Mouse (Mus musculus): ENCODE data around the gene Spry2. TPM values are rescaled to one million over a fixed set of nuclear protein-coding genes. Genes with fewer than 3 reads are reported as not detected.

The Spry2 gene
- polyA plus RNA-seq, 1 experiment = 4.5 TPM

GRCm38 (mm10) chr14:105921217-105921695, 24.6 kb upstream of the Spry2 start:
- H3K27me3 ChIP-seq (ENCODE audit: control insufficient read depth, insufficient read depth, low read length) = no peaks in the 10 kb centered on the region
- WGBS = 10% methylated on average over 8 of the region's 8 CpGs
- DNase-seq (ENCODE audit: low read depth in 1 of 2, low spot score in 2 of 2) = no peak
- no peaks in the 10 kb centered on the region for H3K4me1 ChIP-seq (ENCODE audit: control insufficient read depth, insufficient read depth, insufficient read length)
- H3K27ac ChIP-seq (ENCODE audit: insufficient read depth, low read length) = no peak overlapping the region
- no peak for TF ChIP-seq CTCF (IDR thresholded peaks at IDR 0.05; ENCODE audit: extremely low read depth, insufficient read depth, insufficient read length, insufficient replicate concordance)
- TF ChIP-seq POLR2A (IDR thresholded peaks at IDR 0.05; ENCODE audit: low read depth, low read length) = no peak
- H3K36me3 ChIP-seq (ENCODE audit: control insufficient read depth, insufficient read depth, low read length) = no peaks in the 10 kb centered on the region
- H3K4me3 ChIP-seq (ENCODE audit: extremely low read depth, insufficient read depth, insufficient read length) = no peak overlapping the region

GRCm38 (mm10) chr14:105920395-105921216, 24.0 kb upstream of the Spry2 start:
- WGBS = 22% methylated on average over 23 of the region's 23 CpGs
- TF ChIP-seq CTCF (IDR thresholded peaks at IDR 0.05; ENCODE audit: extremely low read depth, insufficient read depth, insufficient read length, insufficient replicate concordance) = no peak
- no peak for TF ChIP-seq POLR2A (IDR thresholded peaks at IDR 0.05; ENCODE audit: low read depth, low read length)
- H3K36me3 ChIP-seq (ENCODE audit: control insufficient read depth, insufficient read depth, low read length) = no peaks in the 10 kb centered on the region
- H3K4me1 ChIP-seq (ENCODE audit: control insufficient read depth, insufficient read depth, insufficient read length) = no peaks in the 10 kb centered on the region
- no peak overlapping the region for H3K27ac ChIP-seq (ENCODE audit: insufficient read depth, low read length)
- no peak overlapping the region for H3K4me3 ChIP-seq (ENCODE audit: extremely low read depth, insufficient read depth, insufficient read length)
- DNase-seq (ENCODE audit: low read depth in 1 of 2, low spot score in 2 of 2) = no peak
- no peaks in the 10 kb centered on the region for H3K27me3 ChIP-seq (ENCODE audit: control insufficient read depth, insufficient read depth, low read length)

- Histone ChIP-seq H3K4me3 (ENCODE audit: extremely low read depth, insufficient read depth, insufficient read length) (no peak overlapping the region), H3K36me3 (ENCODE audit: control insufficient read depth, insufficient read depth, low read length) (no peaks in the 10 kb centered on the region), H3K27ac (ENCODE audit: insufficient read depth, low read length) (no peak overlapping the region), H3K4me1 (ENCODE audit: control insufficient read depth, insufficient read depth, insufficient read length) (no peaks in the 10 kb centered on the region), H3K27me3 (ENCODE audit: control insufficient read depth, insufficient read depth, low read length) (no peaks in the 10 kb centered on the region)
- 90% methylated on average over 6 of the region's 6 CpGs for WGBS
- no peak for DNase-seq (ENCODE audit: low read depth in 1 of 2, low spot score in 2 of 2)
- TF ChIP-seq CTCF (IDR thresholded peaks at IDR 0.05; ENCODE audit: extremely low read depth, insufficient read depth, insufficient read length, insufficient replicate concordance) (no peak), POLR2A (IDR thresholded peaks at IDR 0.05; ENCODE audit: low read depth, low read length) (no peak)
Observed at GRCm38 (mm10) chr14:105907216-105907615, 10.6 kb upstream of the Spry2 start.

- H3K4me3 ChIP-seq (ENCODE audit: extremely low read depth, insufficient read depth, insufficient read length) = no peak overlapping the region
- DNase-seq (ENCODE audit: low read depth in 1 of 2, low spot score in 2 of 2) = no peak
- 64% methylated on average over 5 of the region's 5 CpGs for WGBS
- TF ChIP-seq CTCF (IDR thresholded peaks at IDR 0.05; ENCODE audit: extremely low read depth, insufficient read depth, insufficient read length, insufficient replicate concordance) (no peak), POLR2A (IDR thresholded peaks at IDR 0.05; ENCODE audit: low read depth, low read length) (no peak)
- H3K36me3 ChIP-seq (ENCODE audit: control insufficient read depth, insufficient read depth, low read length) = no peaks in the 10 kb centered on the region
- no peaks in the 10 kb centered on the region for H3K27me3 ChIP-seq (ENCODE audit: control insufficient read depth, insufficient read depth, low read length)
- no peak overlapping the region for H3K27ac ChIP-seq (ENCODE audit: insufficient read depth, low read length)
- H3K4me1 ChIP-seq (ENCODE audit: control insufficient read depth, insufficient read depth, insufficient read length) = no peaks in the 10 kb centered on the region
Observed at GRCm38 (mm10) chr14:105905935-105906334, 9.3 kb upstream of the Spry2 start.

- Histone ChIP-seq H3K27me3 (ENCODE audit: control insufficient read depth, insufficient read depth, low read length) (no peaks in the 10 kb centered on the region), H3K4me3 (ENCODE audit: extremely low read depth, insufficient read depth, insufficient read length) (no peak overlapping the region), H3K4me1 (ENCODE audit: control insufficient read depth, insufficient read depth, insufficient read length) (no peaks in the 10 kb centered on the region), H3K27ac (ENCODE audit: insufficient read depth, low read length) (no peak overlapping the region), H3K36me3 (ENCODE audit: control insufficient read depth, insufficient read depth, low read length) (no peaks in the 10 kb centered on the region)
- WGBS = 92% methylated on average over 4 of the region's 4 CpGs
- DNase-seq (ENCODE audit: low read depth in 1 of 2, low spot score in 2 of 2) = no peak
- TF ChIP-seq CTCF (IDR thresholded peaks at IDR 0.05; ENCODE audit: extremely low read depth, insufficient read depth, insufficient read length, insufficient replicate concordance) (no peak), POLR2A (IDR thresholded peaks at IDR 0.05; ENCODE audit: low read depth, low read length) (no peak)
Observed at GRCm38 (mm10) chr14:105905509-105905908, 8.9 kb upstream of the Spry2 start.

- 0 out of 2 replicates have a peak, but pooled peaks cover 4% of the 10 kb centered on the region for H3K27me3 ChIP-seq (ENCODE audit: control insufficient read depth, insufficient read depth, low read length)
- DNase-seq (ENCODE audit: low read depth in 1 of 2, low spot score in 2 of 2) = peak in 1 of 2 experiments; percentile 34
- H3K4me1 ChIP-seq (ENCODE audit: control insufficient read depth, insufficient read depth, insufficient read length) = 0 out of 2 replicates have a peak, but pooled peaks cover 3% of the 10 kb centered on the region
- 82% methylated on average over 7 of the region's 7 CpGs for WGBS
- H3K36me3 ChIP-seq (ENCODE audit: control insufficient read depth, insufficient read depth, low read length) = no peaks in the 10 kb centered on the region
- TF ChIP-seq CTCF (IDR thresholded peaks at IDR 0.05; ENCODE audit: extremely low read depth, insufficient read depth, insufficient read length, insufficient replicate concordance) (peak; percentile 39; the same call in 1 of the 2 replicates), POLR2A (IDR thresholded peaks at IDR 0.05; ENCODE audit: low read depth, low read length) (no peak)
- H3K27ac ChIP-seq (ENCODE audit: insufficient read depth, low read length) = no peak overlapping the region
- no peak overlapping the region for H3K4me3 ChIP-seq (ENCODE audit: extremely low read depth, insufficient read depth, insufficient read length)
Observed at GRCm38 (mm10) chr14:105902807-105903206, 6.2 kb upstream of the Spry2 start.

GRCm38 (mm10) chr14:105900841-105901240, 4.2 kb upstream of the Spry2 start:
- Histone ChIP-seq H3K36me3 (ENCODE audit: control insufficient read depth, insufficient read depth, low read length) (no peaks in the 10 kb centered on the region), H3K4me1 (ENCODE audit: control insufficient read depth, insufficient read depth, insufficient read length) (0 out of 2 replicates have a peak, but pooled peaks cover 3% of the 10 kb centered on the region), H3K27ac (ENCODE audit: insufficient read depth, low read length) (no peak overlapping the region), H3K4me3 (ENCODE audit: extremely low read depth, insufficient read depth, insufficient read length) (no peak overlapping the region), H3K27me3 (ENCODE audit: control insufficient read depth, insufficient read depth, low read length) (peaks cover 4% of the 10 kb centered on the region; the same call in 1 of the 2 replicates)
- no peak for DNase-seq (ENCODE audit: low read depth in 1 of 2, low spot score in 2 of 2)
- WGBS = 91% methylated on average over 3 of the region's 3 CpGs
- TF ChIP-seq POLR2A (IDR thresholded peaks at IDR 0.05; ENCODE audit: low read depth, low read length) = no peak
- TF ChIP-seq CTCF (IDR thresholded peaks at IDR 0.05; ENCODE audit: extremely low read depth, insufficient read depth, insufficient read length, insufficient replicate concordance) = no peak
